Mouse (Mus musculus): ENCODE results near the gene Lamb3. TPM values are rescaled to one million over a fixed set of nuclear protein-coding genes. Genes with fewer than 3 reads are reported as not detected.

Gene Lamb3
- polyA plus RNA-seq, 1 experiment from 2014 or later = 0.28 TPM

Other genes starting within 250 kb of the Lamb3 start
- 8.4 and 8.8 TPM in 2 replicates for gene Syt14, start 171.9 kb upstream of the Lamb3 start, polyA plus RNA-seq (2014; fragmentation: Nextera tagmentation; extraction: Ambion mirVana)
- gene Diexf, start 77.4 kb upstream of the Lamb3 start, polyA plus RNA-seq (2014; fragmentation: Nextera tagmentation; extraction: Ambion mirVana) = 9.8 and 13.2 TPM in 2 replicates
- 2.6 and 3.0 TPM in 2 replicates for gene Irf6, start 54.6 kb upstream of the Lamb3 start, polyA plus RNA-seq (2014; fragmentation: Nextera tagmentation; extraction: Ambion mirVana)
- 13.7 and 14.3 TPM in 2 replicates for gene A130010J15Rik, start 39.7 kb upstream of the Lamb3 start, polyA plus RNA-seq (2014; fragmentation: Nextera tagmentation; extraction: Ambion mirVana)
- 0.93 and 2.3 TPM in 2 replicates for gene Traf3ip3, start 6.0 kb upstream of the Lamb3 start, polyA plus RNA-seq (2014; fragmentation: Nextera tagmentation; extraction: Ambion mirVana)
- not detected in 2 replicates for gene Hsd11b1, start 56.4 kb downstream of the Lamb3 start, polyA plus RNA-seq (2014; fragmentation: Nextera tagmentation; extraction: Ambion mirVana)
- 6.5 and 6.8 TPM in 2 replicates for gene G0s2, start 65.5 kb downstream of the Lamb3 start, polyA plus RNA-seq (2014; fragmentation: Nextera tagmentation; extraction: Ambion mirVana)
- 15.0 and 17.4 TPM in 2 replicates for gene Camk1g, start 162.6 kb downstream of the Lamb3 start, polyA plus RNA-seq (2014; fragmentation: Nextera tagmentation; extraction: Ambion mirVana)